ENCODE assay signal across 23 mouse cellular contexts in genomic region chr2:178270794-178271193, GRCm38 (mm10).
"Had no signal": no experiment of that assay in that cellular context is flagged by ENCODE, and none has a peak within 500 bp of the region (broad histone marks: within the 10 kb centered on the region; RNA-seq: fewer than 3 reads in every experiment).

No protein-coding gene starts in this region.

- DNase-seq: kidney, adult 11 months; kidney, adult 8-10 months; kidney, postnatal 14 days; kidney, postnatal 4 days; liver; lung, adult 18-20 months; lung, postnatal 10 days; lung, postnatal 36 days; right cerebral cortex, adult 18-20 months; right cerebral cortex, postnatal 14 days; spleen, adult 18-20 months; thymus, postnatal 25 days had no signal

- H3K36me3 ChIP-seq: limb, embryonic 10.5 days; limb, embryonic 13.5 days; liver, embryonic 12.5 days; liver, embryonic 15.5 days; lung, embryonic 15.5 days; midbrain, embryonic 12.5 days; midbrain, embryonic 15.5 days; neural tube, embryonic 12.5 days; neural tube, embryonic 15.5 days; stomach, embryonic 15.5 days had no signal

- H3K9ac ChIP-seq: limb, embryonic 13.5 days; liver, embryonic 12.5 days; liver, embryonic 15.5 days; lung, embryonic 15.5 days; midbrain, embryonic 12.5 days; midbrain, embryonic 15.5 days; neural tube, embryonic 12.5 days; neural tube, embryonic 15.5 days; stomach, embryonic 15.5 days had no signal

- H3K9me3 ChIP-seq: limb, embryonic 10.5 days; limb, embryonic 13.5 days; liver, embryonic 12.5 days; liver, embryonic 15.5 days; lung, embryonic 15.5 days; megakaryocyte, embryonic 14.5 days; midbrain, embryonic 12.5 days; midbrain, embryonic 15.5 days; neural tube, embryonic 12.5 days; neural tube, embryonic 15.5 days; stomach, embryonic 15.5 days had no signal

- H3K27ac ChIP-seq: limb, embryonic 10.5 days; limb, embryonic 13.5 days; liver, embryonic 12.5 days; liver, embryonic 15.5 days; lung, embryonic 15.5 days; midbrain, embryonic 12.5 days; midbrain, embryonic 15.5 days; neural tube, embryonic 12.5 days; neural tube, embryonic 15.5 days; stomach, embryonic 15.5 days had no signal

- H3K4me2 ChIP-seq: limb, embryonic 13.5 days; liver, embryonic 12.5 days; liver, embryonic 15.5 days; lung, embryonic 15.5 days; midbrain, embryonic 12.5 days; midbrain, embryonic 15.5 days; neural tube, embryonic 12.5 days; neural tube, embryonic 15.5 days; stomach, embryonic 15.5 days had no signal

- H3K27me3 ChIP-seq: limb, embryonic 13.5 days; liver, embryonic 12.5 days; liver, embryonic 15.5 days; lung, embryonic 15.5 days; midbrain, embryonic 12.5 days; midbrain, embryonic 15.5 days; neural tube, embryonic 12.5 days; neural tube, embryonic 15.5 days; stomach, embryonic 15.5 days had no signal

- ATAC-seq: liver, embryonic 12.5 days; midbrain, embryonic 15.5 days had no signal

- H3K4me1 ChIP-seq: limb, embryonic 10.5 days; limb, embryonic 13.5 days; liver, embryonic 12.5 days; liver, embryonic 15.5 days; lung, embryonic 15.5 days; midbrain, embryonic 12.5 days; stomach, embryonic 15.5 days had no signal

- H3K4me3 ChIP-seq: limb, embryonic 10.5 days; limb, embryonic 13.5 days; liver, embryonic 12.5 days; liver, embryonic 15.5 days; lung, embryonic 15.5 days; megakaryocyte, embryonic 14.5 days; midbrain, embryonic 12.5 days; midbrain, embryonic 15.5 days; neural tube, embryonic 12.5 days; neural tube, embryonic 15.5 days; stomach, embryonic 15.5 days had no signal
